Mouse (Mus musculus) left cerebral cortex, postnatal 4 days (tissue): ENCODE data around the gene Ercc8. TPM values are rescaled to one million over a fixed set of nuclear protein-coding genes. Genes with fewer than 3 reads are reported as not detected.

ENCODE experiments used
- DNase-seq: peaks from one replicate; pipeline ENCODE4 v3.0.0-alpha.2; 2022
- intact Hi-C: fragments of 180-260 bp; cut with DNase I; formaldehyde crosslinking; loops from one replicate; pipeline ENCODE4 v1.15.1; 2025
- total RNA-seq, 2 experiments: library from RNA; stranded (reverse); gene quantifications; 2 replicates each; pipeline ENCODE4 v1.2.3; 2021

Ercc8 gene
- total RNA-seq, 2 experiments from 2014 or later = 39.6 to 40.5 TPM

DNA sequence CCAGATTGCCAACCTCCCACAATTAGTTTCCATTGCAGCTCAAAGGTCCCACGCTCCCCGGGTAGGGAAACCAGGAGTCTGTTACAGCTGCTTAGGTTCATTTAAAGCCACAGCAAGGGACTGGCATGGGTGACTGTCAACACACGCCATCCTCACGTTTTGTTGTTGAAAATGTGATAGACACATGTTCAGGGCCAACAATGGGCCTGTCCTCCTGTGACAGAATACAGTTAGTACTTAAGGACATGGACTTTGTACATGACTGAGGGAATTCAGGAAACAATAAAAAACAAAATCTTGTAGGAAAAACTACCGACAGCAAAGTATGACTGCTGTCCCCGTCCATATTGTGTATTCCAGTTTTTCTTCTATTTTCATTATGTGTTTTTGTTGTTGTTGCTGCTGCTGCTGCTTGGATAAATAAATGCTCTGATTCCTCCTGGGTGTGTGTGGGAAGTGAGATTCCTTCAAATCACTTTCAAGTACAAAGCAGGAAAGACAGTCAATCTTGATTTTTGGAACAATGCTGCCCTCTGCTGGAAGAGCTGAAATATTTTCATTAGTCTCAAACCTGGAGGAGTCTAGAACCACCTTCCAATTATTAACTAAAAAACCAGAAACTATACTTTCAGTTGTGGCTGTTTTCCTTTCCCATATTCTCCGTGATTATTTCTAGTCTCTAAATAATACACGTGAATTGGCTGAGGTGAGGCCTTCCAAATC, 5.7 kb upstream of the Ercc8 start:
- intact Hi-C loops = loop anchor here (5.0 to 10.0 kb wide), 3 partner anchors 108 to 1051 kb away; partner anchors contain the start of gene Smim15
- peak; percentile 42 for DNase-seq

DNA sequence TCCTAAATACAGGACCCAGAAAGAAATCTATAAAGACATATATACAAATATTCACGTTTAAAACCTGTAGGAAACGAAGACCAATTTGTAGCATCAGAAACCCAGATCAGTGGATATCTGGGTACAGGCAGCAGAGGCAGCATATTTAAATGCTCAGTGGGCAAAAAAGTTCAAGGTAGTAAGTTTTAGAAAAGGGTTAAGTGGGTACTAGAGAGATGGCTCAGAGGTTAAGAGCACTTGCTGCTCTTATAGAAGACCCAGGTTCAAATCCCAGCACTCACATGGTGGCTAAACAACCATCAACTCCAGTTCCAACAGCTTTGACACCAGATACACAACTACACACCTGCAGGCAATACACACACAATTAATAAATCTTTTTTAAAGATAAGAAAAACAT, 1.4 kb upstream of the Ercc8 start:
- DNase-seq = no peak
- intact Hi-C loops = loop anchor here (10.0 kb wide), 1 partner anchor 112 kb away; the partner anchor contains the start of gene Smim15

DNA sequence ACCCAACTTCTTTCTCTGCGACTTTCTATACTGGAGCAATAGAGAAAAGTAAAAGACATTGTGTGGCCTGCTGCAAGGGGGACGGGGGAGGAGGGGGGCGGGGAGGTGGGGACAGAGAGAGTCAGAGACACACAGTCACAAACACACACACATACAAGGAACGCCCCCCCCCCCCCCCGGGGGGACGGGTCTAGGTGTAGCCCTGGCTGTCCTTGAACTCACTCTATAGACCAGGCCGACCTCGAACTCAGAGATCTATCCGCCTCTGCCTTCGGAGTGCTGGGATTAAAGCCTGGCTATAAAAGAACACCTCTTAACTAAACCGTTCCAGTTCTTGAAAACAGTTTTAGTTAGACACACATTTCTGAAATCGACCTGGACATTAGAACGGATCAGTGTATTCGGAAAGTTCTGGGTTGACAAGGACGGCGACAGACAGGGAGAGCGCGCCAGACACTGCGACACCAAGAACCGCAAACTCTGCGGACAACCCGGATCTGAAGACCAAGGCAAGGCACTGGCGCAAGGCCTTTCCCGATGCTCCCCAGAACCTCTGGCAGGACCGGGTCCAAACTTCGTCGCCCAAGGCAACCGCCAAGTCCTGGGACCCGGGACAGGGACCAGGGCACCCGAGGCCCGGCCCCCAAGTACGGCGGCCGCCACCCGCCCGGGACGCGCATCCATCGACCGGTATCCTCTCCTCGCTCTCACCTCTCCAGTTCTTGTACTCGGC, 633 bp upstream of the Ercc8 start:
- intact Hi-C loops = loop anchor here (10.0 kb wide), 1 partner anchor 113 kb away; the partner anchor contains the start of gene Smim15

DNA sequence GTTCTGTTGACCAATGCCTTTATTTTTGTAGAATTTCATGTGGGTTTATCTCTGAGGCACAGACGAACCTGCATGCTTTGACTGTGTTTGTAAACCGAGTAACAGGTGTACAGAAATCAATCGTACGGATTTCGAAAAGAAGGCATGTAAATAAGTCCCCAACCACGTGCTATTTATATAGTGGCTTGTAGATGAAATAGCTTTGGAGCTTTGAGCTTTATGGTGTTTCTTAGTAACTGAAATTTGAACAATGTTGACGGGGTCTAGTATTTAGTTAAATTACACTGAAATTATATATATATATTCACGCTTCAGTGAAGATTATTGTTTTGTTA, 677 bp downstream of the Ercc8 start:
- intact Hi-C loops = loop anchor here (10.0 kb wide), 1 partner anchor 114 kb away; the partner anchor contains the start of gene Smim15

More for the DNA sequence above, 633 bp upstream of the Ercc8 start:
- DNase-seq = no peak

DNA sequence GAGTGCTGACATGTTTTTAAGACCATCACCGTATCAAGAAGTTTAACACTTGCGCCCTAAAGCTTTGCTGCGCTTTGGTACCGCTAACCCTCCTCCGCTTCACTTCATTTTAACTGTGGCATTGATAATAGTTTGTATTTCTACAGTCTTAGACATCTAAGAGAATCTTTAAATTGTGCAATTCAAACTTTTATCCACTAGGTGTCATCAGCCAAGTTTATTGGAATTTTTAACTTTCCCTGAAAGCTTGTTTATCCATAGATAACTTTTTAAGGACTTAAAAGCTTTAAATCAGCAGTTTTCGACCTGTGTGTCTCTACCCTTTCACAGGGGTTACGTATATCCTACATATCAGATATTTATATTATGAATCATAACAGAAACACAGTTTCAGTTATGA, 1.4 kb downstream of the Ercc8 start:
- DNase-seq = no peak
- intact Hi-C loops = loop anchor here (10.0 kb wide), 1 partner anchor 115 kb away; the partner anchor contains the start of gene Smim15

More for the DNA sequence above, 677 bp downstream of the Ercc8 start:
- DNase-seq = no peak

DNA sequence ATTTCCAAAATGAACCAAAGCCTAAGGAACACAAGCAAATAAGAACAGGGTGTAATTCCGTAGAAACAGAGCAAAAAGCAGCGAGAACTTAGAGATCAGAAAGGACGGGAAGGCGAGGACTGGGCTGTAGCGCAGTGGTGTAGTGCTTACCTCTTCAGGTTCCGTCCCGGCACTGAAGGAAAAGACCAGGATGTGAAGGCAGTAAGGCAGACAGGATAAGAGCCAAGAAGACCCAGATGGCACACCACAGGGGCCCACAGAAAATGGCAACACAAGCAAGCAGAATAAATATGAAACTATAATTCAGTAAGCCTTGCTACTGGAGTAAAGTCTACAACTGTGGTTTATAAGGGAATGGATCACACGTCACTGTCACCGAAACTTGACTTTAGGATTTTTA, 5.4 kb downstream of the Ercc8 start:
- DNase-seq = peak; percentile 73
- intact Hi-C loops = no loop called here

DNA sequence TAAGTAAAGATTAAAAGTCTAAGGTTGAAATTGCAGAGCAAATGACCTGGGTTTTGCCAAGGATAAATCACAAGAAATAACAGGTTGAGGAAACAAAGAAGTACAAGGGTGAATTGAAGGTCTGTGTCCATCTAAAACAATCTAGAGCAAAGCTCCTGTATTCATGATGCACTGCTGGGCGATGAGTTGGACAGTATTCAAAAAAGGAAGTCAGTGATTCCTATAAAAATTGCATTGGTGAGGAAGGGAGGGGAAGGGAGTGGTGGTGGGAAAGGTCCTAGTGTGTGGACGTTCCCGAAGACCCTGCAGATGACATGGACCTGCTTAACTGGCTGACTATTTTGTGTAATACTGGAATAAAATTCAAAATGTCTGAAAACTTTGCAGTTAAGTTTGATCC, 6.1 kb downstream of the Ercc8 start:
- no peak for DNase-seq
- intact Hi-C loops = no loop called here

DNA sequence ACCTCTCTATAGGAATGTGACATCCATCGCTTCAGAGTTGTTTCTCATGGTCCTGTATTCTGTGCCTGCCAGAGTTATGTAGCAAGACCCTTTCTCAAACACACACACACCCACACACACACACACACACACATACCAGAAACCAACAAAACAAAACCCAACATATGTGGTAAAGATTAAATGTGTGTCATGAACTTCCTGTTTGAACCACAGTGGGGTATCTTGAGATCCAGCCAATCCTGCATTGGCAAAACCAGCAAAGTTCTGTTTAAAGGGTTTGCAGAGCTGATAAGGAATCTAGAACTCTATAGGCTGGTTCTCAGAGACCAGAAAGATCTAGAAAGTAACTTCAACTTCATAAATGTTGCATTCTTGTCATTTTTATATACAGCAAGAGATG, 11.5 kb downstream of the Ercc8 start:
- intact Hi-C loops = no loop called here
- no peak for DNase-seq

DNA sequence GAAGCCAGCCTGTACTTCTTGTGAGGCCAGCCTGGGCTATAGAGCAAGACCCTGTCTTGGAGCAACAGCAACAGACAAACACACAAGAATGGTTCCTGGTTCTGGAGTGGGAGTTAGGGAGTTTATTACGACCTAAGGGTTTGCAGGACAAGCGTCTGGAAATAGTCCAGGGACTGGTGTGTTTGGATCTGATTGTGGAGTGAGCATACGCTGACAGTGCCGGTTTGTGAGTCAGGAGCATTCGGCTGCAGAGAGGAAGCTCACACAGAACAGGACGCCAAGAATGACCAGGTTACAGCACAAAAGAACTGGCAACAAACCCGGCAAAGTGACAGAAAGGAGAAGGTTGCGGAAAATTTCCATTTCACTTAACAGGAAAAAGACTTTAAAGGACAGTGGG, 12.0 kb downstream of the Ercc8 start:
- intact Hi-C loops = no loop called here
- DNase-seq = no peak

DNA sequence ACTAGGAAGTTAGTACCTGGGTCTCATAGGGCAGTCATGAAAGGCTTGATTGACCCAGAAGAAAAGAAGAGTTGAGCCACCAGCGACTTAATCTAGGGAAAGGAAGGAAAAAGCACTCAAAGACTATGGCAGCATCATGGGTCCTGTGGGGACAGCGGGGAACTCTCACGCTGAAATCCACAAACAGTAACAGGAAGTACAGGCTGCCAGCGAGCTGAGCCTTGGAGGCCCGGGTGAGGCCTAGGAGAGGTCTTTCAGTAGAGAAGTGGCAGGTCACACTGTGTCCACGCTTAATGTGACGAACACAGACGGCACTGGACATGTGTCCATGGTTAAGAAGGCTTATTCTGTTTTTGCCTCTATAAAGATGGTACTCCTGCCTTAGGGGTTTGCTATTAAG, 21.1 kb downstream of the Ercc8 start:
- no peak for DNase-seq
- intact Hi-C loops = no loop called here

DNA sequence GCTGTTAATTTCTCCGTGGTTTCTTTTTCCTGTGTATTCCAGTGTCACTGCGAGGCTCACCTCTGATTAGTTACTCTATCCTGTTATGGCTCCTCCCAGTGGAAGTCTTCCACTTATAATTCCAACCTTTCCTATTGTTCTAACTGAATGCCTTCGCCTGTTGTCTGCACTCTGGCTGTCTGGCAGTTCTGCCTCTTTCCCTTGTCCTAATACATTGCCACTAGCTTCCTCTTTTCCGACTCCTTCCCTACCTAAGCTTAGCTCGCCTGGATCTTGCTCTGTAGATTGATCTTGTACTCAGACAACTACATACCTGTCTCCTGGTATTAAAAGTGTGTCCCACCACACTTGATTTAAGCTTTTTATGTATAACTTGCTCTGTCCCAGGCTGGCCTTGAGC, 22.3 kb downstream of the Ercc8 start:
- DNase-seq = no peak
- intact Hi-C loops = no loop called here

DNA sequence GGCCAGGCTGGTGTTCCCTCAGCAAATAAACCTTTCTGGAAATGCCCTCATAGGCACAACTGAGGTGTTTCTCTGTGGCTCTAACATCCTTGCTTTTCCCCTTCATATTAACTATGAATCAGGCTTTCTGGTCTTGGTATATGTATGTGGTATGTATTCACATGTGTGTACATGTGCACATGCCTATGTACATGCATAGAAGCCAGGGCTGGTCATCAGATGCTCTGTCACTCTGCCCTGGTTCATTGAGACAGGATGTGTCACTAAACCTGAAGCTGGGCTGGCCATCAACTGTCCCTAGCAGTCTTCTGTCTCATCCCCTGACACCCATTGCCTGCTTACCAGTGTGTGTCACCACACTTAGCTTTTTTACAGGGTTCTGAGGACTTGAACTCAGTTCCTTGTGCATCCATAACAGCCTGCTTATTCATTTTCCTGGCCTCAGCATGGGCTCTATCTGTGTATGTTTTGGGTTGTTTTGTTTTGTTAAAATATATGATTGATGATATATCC, 26.3 kb downstream of the Ercc8 start:
- intact Hi-C loops = no loop called here
- DNase-seq = no peak

DNA sequence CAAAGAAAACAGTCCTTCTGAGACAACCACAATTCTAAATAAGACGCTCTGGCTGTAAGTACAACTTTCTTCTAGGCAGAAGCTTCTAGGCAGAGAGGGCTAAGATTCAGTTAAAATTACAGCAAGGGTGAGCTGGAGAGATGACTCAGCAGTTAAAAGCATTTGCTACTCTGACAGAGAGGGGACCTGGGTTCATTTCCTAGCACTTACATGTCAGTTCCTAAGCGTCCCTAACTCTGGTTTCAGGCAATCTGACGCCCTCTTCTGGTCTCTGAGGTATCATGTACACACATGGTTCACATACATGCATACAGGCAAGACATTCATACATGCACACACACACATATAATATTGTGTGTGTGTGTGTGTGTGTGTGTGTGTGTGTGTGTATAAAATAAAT, 27.0 kb downstream of the Ercc8 start:
- intact Hi-C loops = no loop called here
- DNase-seq = no peak

DNA sequence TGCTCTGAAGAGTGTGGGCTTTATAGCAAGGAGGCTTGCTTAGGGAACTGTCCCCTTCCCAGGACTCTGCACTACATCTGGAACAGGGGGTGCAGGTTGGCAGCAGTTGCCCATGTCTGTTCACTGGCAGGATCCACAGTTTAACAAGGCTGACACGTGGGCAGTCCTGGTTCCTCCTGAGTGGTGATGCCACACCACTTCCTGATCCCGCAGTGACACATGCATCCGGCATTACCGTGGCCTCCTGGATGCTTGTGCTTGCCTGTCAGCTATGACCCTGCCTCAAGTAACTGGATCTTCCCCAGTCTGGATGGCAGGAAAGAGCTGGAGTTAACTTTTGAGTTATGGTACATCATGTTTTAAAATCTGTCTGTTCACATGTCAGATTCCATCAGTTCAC, 29.5 kb downstream of the Ercc8 start:
- DNase-seq = no peak
- intact Hi-C loops = no loop called here

DNA sequence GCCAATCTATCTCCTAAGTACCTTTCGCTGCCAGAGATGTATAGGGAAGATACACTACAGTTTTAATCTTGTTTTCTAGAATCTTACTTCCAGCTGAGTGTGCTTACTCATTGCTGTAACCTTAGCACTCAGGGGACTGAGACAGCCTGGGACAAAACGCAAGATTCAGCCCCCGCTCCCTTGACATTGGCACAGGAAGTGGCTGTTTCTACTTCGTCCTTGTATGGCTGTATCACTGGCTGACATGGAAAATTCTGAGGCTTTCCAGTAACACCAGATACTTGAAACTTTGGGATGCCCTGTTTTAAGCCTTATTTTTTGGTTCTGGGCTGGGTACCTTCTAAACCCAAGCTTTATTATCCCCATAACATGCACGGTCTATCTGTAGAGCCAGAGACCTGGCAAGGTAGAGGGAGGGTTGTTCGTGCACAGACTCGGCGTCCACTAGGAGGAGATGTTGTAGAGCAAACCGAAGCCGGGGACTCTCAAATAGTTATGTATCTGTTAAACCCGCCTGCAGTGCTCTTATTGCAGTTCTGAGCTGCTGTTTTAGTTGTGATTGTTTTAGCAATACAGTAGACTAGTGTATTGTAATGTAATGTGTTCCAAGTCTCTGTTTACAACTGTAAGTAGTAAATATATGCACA, 32.7 kb downstream of the Ercc8 start:
- intact Hi-C loops = loop anchor here (5.0 kb wide), 2 partner anchors 136 to 1021 kb away; no protein-coding TSS in a partner anchor
- peak; percentile 38 for DNase-seq

DNA sequence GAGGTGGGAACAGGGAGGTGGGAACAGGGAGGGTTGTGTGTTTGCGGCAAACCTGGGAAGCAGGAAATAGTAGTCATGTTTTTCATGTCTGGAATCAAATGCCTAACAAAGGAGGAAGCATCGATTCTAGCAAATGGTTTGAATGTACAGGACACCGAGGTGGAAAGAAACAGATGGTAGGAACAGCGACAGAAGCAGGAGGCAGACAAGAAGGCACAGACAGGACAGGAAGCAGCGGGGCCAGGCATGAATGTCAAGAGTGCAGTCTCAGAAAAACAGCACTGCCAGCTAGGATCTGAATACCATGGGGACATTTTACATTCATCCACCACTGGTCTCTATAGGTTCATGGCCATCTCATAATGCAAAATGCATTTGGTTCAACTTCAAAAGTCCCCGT, 36.9 kb downstream of the Ercc8 start:
- no peak for DNase-seq
- intact Hi-C loops = no loop called here

DNA sequence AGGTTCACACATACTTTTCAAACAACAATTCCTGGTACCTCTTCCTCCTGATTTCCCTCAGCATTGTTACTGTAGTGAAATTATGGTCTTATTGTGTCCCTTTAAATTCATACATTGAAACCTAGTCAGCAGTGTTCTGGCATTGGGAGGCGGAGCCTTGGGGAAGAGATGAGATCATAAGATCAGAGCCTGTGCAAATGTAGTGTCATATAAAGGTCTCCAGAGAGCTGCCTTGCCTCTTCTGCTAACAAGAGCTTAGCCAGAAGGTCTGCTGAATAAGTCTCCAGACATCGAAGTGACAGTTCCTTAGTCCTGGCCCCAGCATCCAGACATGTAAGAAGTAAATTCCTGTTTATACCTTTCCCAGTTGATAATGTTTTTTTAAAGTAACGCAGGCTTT, 46.3 kb downstream of the Ercc8 start:
- DNase-seq = no peak
- intact Hi-C loops = no loop called here

DNA sequence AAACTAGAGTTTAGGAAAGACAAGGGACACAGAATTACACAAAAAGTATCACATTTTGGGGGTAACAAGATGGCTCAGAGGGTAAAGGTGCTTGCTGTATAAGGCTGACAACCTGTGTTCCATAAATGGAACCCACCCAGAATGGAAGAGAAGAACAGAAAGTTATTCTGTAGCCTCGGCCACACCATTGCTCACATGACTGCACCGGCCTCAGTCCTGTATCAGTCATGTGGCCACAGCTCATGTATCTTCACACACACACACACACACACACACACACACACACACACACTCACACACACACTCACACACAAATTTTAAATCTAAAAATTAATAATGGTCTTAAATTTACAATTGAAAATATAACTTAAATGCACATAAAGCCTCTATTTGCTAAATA, 48.9 kb downstream of the Ercc8 start:
- intact Hi-C loops = no loop called here
- no peak for DNase-seq

DNA sequence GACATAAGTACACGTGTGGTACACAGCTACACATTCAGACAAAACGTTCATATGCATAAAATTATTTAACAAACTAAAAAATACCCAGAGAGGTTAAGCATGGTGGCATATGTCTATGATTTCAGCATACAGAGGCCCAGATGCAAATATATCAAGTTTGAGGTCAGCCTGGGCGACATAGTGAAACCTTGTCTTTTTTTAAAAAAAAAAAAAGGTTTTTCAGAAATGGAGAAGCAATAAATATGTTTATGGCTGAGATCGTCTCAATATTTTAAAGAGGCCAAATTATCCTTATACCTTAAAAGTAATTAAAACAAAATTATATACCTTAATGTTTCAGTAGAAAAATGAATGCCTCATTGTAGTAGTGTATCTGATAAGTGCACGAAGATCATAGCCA, 49.6 kb downstream of the Ercc8 start:
- DNase-seq = no peak
- intact Hi-C loops = no loop called here

DNA sequence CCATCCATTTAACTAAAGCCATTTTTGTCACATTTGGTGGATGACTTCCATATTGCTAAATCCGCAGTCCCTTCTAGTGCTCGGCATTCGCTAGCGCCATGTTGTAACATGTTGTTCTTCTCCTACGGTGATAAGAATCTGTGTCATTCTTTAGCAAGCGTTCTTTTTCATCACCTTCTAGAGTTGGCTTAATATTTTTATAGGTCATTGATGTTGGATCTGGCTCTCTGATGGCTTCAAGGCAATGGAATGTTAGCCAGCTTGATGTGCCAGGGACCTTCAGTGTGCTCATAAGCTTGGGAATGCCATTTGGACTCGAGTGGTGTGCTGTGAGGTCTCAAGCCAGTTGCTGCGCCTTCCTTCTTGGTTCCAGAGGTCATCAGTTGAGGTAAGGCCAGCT, 52.4 kb downstream of the Ercc8 start:
- DNase-seq = no peak
- intact Hi-C loops = loop anchor here (5.0 kb wide), 1 partner anchor 116 kb away; no protein-coding TSS in a partner anchor

DNA sequence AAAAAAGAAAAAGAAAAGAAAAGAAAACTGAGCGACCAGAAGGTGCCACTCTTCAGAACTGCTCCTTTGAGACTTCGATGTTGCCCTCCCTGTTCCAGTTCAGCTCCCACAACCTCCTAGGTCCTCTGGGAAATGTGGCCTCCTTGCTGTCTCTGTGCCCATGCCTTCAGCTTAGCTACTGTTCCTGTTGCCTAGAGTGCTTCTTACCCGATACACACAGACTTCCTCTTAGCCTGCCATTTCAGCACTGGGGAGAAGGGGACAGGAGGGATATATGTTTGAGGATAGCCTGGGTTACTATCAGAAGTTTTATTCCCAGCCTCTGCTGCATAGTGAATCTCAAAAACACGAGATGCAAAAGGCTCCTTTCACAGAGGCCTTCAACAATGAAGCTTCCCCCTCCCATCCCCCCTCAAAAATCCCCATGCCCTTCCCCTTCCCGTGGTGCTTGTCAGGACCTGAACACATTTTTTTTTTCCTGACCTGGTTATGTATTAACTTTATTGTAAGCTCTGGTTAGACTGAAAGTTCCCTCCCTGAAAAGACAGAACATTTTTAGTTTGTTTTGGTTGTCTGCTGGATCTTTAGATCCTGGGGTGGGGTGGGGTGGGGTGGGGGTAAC, 54.0 kb downstream of the Ercc8 start:
- intact Hi-C loops = loop anchor here (5.0 kb wide), 1 partner anchor 115 kb away; no protein-coding TSS in a partner anchor
- no peak for DNase-seq
